Mouse (Mus musculus) neutrophil, adult 59 days (primary cell): ENCODE measurements around the gene Tef. TPM values are rescaled to one million over a fixed set of nuclear protein-coding genes. Genes with fewer than 3 reads are reported as not detected.

Experiments used
- total RNA-seq, 2 experiments: library from RNA; stranded (reverse); gene quantifications; 1 replicate in 1 of 2; 2 replicates in 1 of 2; pipeline ENCODE4 v1.2.4; 2023

Gene Tef
- 1 to 10 TPM; 5.9 to 8.3 TPM for total RNA-seq

GRCm38 (mm10) chr15:81802001-81802890 is at the start of gene Tef:
Gene Tef, plus strand, starts transcription at chr15:81802421.

GRCm38 (mm10) chr15:81858517-81859329 is 56.5 kb downstream of the Tef start, which contains the start of gene Tob2:
Gene Tob2, minus strand, starts transcription at chr15:81858796.

GRCm38 (mm10) chr15:81871604-81872261 is 69.5 kb downstream of the Tef start, which contains the start of gene Phf5a:
Gene Phf5a, minus strand, starts transcription at chr15:81871911.

GRCm38 (mm10) chr15:81872262-81873136 is 70.3 kb downstream of the Tef start, which contains the start of gene Aco2:
Gene Aco2, plus strand, starts transcription at chr15:81872309.

Other genes starting within 250 kb of the Tef start
- 100 to 1,000 TPM; 173 to 179 TPM for gene Ep300, start 217.1 kb upstream of the Tef start, total RNA-seq
- 10 to 100 TPM; 13.1 to 21.6 TPM for gene L3mbtl2, start 138.5 kb upstream of the Tef start, total RNA-seq
- gene Chadl, start 105.1 kb upstream of the Tef start, total RNA-seq, result not detected
- 1 to 10 TPM; 9.2 to 9.6 TPM for gene Zc3h7b, start 57.4 kb upstream of the Tef start, total RNA-seq
- gene Rangap1, start 56.9 kb upstream of the Tef start, total RNA-seq, result 10 to 100 TPM; 56.2 TPM
- 10 to 100 TPM; 43.9 to 47.3 TPM for gene Tob2, start 56.4 kb downstream of the Tef start, total RNA-seq
- 10 to 100 TPM; 38.8 to 45.4 TPM for gene Phf5a, start 69.5 kb downstream of the Tef start, total RNA-seq
- 10 to 100 TPM; 81.9 to 87.8 TPM for gene Aco2, start 69.9 kb downstream of the Tef start, total RNA-seq
- 1 to 10 TPM; 4.7 to 6.5 TPM for gene Polr3h, start 123.8 kb downstream of the Tef start, total RNA-seq
- not detected for gene Csdc2, start 134.3 kb downstream of the Tef start, total RNA-seq
- gene Pmm1, start 158.5 kb downstream of the Tef start, total RNA-seq, result 10 to 100 TPM; 32.6 to 33.6 TPM
- gene 1700029P11Rik, start 178.1 kb downstream of the Tef start, total RNA-seq, result not detected
- gene Xrcc6, start 185.4 kb downstream of the Tef start, total RNA-seq, result 10 to 100 TPM; 20.8 to 29.1 TPM
- gene Desi1, start 231.4 kb downstream of the Tef start, total RNA-seq, result 10 to 100 TPM; 18.6 to 23.8 TPM
- 10 to 100 TPM; 44.8 to 47.4 TPM for gene Snu13, start 245.2 kb downstream of the Tef start, total RNA-seq